Mouse (Mus musculus) heart, postnatal 4 days (tissue): ENCODE data around the gene Alkbh3. TPM values are rescaled to one million over a fixed set of nuclear protein-coding genes. Genes with fewer than 3 reads are reported as not detected.

Source experiments
- DNase-seq: peaks from one replicate; pipeline ENCODE4 v3.0.0; 2021
- total RNA-seq, 2 experiments: library from RNA; stranded (reverse); gene quantifications; 2 replicates each; pipeline ENCODE4 v1.2.3; 2021

Gene Alkbh3
- total RNA-seq, 2 experiments from 2014 or later, result 72.4 to 82.2 TPM

DNA sequence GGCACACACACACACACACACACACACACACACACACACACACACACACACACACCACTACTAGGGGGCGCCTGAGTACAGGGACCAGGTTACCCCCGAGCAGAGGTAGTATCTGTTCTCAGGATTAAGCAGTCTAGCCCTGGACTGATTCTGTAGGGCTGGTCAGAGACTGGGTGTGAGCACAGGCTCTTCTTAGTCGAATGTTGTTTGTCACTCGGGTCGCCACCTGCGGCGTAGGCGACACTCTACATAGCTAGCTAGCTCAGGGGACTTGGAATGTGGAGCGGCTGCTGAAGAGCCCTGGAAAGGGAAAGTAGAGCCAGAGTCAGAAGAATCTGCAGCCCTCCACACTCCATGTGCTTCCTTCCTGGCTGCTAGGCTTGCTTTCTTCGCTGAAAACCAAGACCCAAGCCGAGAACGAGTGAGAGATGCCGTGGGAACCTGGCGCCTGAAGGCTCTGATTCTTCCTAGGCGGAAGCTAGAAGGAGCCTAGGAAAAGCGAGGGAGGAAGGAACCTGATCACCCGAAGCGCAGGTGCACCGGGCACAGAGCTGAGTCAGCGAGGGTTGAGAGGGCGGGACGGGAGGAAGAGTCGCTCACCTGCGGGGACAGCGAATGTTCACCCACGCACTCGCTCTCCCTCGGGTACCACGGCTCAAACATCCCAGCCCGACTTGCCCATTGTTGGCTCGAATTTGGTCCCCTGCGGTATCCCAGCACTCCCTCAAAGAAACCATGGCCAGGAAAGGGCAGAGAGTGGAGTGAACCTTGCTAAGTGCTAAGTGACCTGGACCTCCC is 55.6 kb downstream of the Alkbh3 start:
- DNase-seq, result no peak

DNA sequence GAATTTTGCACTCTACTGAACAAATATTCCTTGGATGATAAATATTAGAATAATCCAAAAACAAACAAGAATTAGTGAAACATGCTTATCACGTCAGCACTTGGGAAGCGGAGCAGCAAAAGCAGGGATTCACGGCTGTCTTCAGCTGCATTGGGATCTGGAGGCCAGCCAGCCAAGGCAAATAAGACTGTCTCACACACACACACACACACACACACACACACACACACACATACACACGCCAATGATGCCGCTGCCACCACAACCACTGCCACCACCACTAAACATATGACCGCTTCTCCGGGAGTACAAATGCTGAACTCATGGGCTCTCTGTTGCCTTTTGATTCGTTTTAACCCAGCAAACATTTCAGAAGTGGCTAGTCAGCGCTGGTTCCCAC is 56.9 kb downstream of the Alkbh3 start:
- no peak for DNase-seq

DNA sequence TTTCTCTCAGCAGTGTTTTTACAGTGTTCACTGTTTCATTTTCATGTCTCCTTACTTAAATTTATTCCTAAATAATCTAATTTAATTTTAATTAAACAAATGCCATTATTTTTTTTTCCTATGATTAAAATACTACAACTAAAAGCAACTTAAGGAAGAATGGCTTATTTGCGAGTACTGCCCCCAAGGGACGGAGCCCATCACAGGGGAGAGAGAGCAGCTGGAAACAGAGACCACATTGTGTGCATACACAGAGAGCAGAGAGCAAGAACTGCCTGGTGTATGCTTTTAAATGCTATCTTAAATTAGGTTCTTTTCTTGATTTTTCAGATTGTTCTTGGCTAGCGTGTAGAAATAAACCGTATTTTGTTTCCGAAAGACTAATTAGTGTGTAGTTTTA is 63.6 kb downstream of the Alkbh3 start:
- DNase-seq, result no peak

DNA sequence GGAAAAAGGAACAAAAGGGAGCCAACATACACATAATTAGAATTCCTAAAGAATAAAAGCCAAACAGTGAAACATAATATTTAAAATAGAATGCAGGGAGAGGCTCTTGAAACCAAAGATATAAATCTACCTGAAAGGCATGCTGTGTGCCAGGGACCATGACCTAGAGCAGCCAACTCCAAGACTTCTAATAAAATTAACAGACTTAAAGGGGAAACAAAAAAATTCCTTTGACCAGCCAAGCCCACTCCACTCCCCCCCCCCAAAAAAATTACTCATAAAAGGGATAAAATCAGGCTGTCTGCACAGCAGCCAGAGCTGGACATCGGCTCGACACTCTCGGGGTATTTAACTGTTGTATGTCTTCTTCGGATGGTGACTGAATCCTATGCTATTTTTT is 65.8 kb downstream of the Alkbh3 start:
- DNase-seq, result no peak

DNA sequence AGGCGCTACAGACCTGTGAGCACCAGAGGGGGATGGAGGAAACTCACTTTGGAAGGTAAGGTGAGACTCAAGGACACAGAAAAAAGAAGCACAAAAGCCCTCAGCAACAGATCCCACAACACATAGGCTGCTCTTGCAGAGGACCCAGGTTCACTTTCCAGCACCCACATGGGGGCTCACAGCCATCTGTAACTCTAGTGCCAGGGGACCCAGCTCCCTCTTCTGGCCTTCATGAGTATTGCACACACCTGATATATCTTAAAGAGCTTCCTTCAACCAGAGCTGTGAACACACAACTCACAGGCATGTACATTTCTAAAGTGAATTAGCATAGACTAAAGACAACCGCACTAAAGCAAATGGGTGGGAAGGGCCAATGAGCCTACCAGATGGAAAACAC is 66.5 kb downstream of the Alkbh3 start:
- DNase-seq, result no peak

DNA sequence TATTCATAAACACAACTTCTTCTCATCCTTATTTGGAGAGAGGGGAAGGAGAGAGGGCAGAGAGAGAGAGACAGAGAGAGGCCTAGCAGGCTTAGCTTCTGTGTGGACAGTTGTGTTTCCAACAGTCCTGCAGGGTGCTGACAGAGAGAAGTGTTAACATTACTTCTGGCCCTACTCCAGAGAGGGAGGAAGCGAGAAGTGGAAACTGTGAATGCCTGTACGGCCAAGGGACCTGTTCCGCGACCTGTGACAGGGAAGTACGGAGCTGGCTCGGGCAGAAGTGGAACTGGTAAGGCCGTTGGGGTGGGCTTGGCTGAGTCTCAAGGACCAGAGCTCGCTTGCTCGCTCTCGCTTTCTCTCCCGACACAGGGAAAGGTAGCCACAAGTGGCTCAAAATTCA is 68.9 kb downstream of the Alkbh3 start:
- peak; percentile 57 for DNase-seq

DNA sequence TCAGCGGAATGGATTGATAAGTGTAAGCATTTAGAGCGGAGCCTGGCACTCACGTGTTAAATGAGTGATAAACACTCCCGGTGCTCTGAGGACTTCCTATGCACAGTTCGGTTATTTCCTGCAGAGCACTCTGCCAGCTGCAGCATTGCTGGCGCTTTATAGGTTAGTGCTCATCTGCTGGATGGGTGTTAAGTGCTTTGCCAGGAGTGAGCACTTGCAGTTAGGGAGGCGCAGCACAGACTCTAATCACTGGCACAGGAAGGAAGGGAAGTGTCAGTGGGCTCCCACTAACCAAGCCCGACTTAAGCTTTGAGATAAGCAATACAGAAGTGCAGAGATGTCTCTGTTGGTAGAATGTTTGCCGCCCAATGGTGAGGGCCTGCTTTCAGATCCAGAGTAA is 72.1 kb downstream of the Alkbh3 start:
- DNase-seq, result no peak

Other genes starting within 250 kb of the Alkbh3 start
- 10 to 100 TPM; 60.2 to 61.4 TPM for gene Ext2, start 188.2 kb downstream of the Alkbh3 start, total RNA-seq
- 10 to 100 TPM; 10.2 to 10.6 TPM for gene Accs, start 160.9 kb downstream of the Alkbh3 start, total RNA-seq
- gene Accsl, start 141.7 kb downstream of the Alkbh3 start, total RNA-seq, result not detected
- gene Gm13889, start 53.6 kb downstream of the Alkbh3 start, total RNA-seq, result 10 to 100 TPM; 24.2 to 26.7 TPM
- gene Gm27027, start 14.5 kb downstream of the Alkbh3 start, total RNA-seq, result 1 to 10 TPM in 1 of 2 experiments, not detected in 1; 1.8 TPM
- gene Hsd17b12, start 147.2 kb upstream of the Alkbh3 start, total RNA-seq, result 10 to 100 TPM; 39.7 to 44.8 TPM